Mouse (Mus musculus): ENCODE measurements around the gene Mtch2. TPM values are rescaled to one million over a fixed set of nuclear protein-coding genes. Genes with fewer than 3 reads are reported as not detected.
A peak's percentile ranks its signal among the peaks of the same experiment; 100 is the strongest.

Mtch2 gene
- polyA plus RNA-seq (2015; fragmentation: Nextera tagmentation; extraction: Ambion mirVana): 188 and 209 TPM in 2 replicates

DNA sequence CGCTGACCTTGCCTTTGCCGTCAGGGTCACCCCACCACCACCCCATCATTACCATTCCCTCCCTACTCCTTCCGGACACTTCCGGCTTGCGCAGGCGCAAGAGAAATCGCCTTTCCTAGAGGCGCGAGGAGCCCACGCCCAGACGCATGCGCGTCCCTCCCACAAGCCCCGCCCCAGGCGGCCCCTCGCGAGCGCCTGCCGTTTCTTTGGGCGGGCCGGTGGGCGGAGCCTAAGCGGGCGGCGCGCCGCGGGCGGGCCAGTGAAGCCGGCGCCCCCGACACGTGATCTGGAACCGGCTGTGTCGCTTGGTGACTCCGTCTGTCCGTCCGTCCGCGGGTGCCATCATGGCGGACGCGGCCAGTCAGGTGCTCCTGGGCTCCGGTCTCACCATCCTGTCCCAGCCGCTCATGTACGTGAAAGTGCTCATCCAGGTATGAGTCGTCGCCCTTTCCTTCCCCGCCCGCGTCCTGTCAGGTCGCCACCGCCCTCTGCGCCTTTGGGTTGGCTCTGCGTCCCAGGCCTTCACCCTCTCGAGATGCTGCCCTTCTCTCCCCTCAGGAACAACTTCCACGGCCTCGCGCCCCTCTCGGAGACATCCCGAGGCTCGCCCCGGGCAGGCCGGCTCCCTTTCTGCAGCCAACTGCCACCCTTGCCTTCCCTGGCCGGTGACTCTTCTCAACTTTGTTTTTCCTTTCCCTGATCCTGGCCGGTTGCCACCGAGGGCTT, at the start of gene Mtch2:
TSS of gene Mtch2 (plus strand) at position 201 of the 726 bp plus-strand sequence.
- whole genome bisulfite sequencing: under 1% methylated on average over 65 of the region's 67 CpGs
- no peaks in the 10 kb centered on the region for H3K27me3 ChIP-seq (ENCODE audit: insufficient read depth, low read length)
- no peaks in the 10 kb centered on the region for H3K9me3 ChIP-seq (replicated peaks; ENCODE audit: low read length)
- no peaks in the 10 kb centered on the region for H3K4me1 ChIP-seq (replicated peaks; ENCODE audit: insufficient read depth, low read length)
- DNase-seq (ENCODE audit: low spot score) (peak; percentile 98), ATAC-seq (replicated peaks; ENCODE audit: low FRiP score, low read depth) (peak; percentile 98)
- H3K4me3 ChIP-seq (replicated peaks; ENCODE audit: low read depth, low read length): peak within 1 kb of the TSS; percentile 95
- no peak for TF ChIP-seq CTCF (IDR thresholded peaks at IDR 0.05; ENCODE audit: low read depth)
- peak within 1 kb of the TSS; percentile 90 for H3K9ac ChIP-seq (ENCODE audit: low read depth, low read length)
- H3K27ac ChIP-seq: peak within 1 kb of the TSS; percentile 90
- H3K36me3 ChIP-seq (ENCODE audit: insufficient read depth, low read length): peaks cover 15% of the 10 kb centered on the region; the same call in 1 of the 2 replicates
- H3K4me2 ChIP-seq (ENCODE audit: low read length): peak within 1 kb of the TSS; percentile 70

DNA sequence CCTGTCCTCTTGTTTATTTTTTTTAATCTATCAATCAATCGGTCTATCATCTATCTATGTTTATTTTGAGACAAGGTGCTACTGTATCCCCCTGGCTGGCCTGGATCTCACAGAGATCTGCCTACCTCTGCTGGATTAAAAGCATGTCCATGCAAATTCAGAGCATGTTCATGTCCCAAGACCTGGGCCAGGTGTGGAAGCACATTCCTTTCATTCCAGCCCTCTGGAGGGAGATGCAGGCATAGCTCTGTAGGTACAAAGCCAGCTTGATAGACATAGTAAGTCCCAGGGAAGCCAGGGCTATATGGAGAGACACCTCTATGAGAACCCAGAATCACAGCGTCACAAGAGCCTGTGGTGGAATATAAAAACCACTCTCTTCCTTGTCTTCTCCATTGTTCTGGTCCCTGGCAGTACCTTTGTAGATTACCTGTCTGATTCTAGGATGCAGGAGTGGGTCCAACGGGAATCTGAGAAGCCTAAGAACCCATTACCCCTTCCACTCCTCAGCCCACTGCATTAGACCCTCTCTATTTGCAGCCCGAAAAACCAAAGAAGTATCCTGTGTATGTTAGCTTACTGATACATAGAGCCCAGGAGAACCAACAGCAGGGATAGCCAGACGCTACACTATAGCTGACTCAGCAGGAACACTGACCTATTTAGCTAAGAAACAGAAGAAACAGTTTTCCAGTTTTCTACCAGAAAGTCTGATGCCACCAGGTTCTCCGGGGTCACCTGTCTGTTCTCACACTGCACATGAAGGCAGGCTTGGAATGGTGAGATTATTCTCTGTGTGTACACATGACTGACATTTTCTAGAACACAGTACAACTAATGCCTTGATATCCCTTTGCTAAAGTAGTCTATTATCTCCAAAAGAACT, 38.5 kb upstream of the Mtch2 start:
- Histone ChIP-seq H3K4me1 (replicated peaks; ENCODE audit: insufficient read depth, low read length) (no peaks in the 10 kb centered on the region), H3K27me3 (ENCODE audit: insufficient read depth, low read length) (no peaks in the 10 kb centered on the region), H3K9me3 (replicated peaks; ENCODE audit: low read length) (no peaks in the 10 kb centered on the region), H3K4me3 (replicated peaks; ENCODE audit: low read depth, low read length) (no peak overlapping the region), H3K36me3 (ENCODE audit: insufficient read depth, low read length) (no peaks in the 10 kb centered on the region), H3K27ac (no peak overlapping the region), H3K4me2 (ENCODE audit: low read length) (no peak overlapping the region), H3K9ac (ENCODE audit: low read depth, low read length) (no peak overlapping the region)
- DNase-seq (ENCODE audit: low spot score) (no peak), ATAC-seq (replicated peaks; ENCODE audit: low FRiP score, low read depth) (no peak)
- TF ChIP-seq CTCF (IDR thresholded peaks at IDR 0.05; ENCODE audit: low read depth): peak; percentile 20; the same call in 1 of the 2 replicates
- 85% methylated on average over 6 of the region's 6 CpGs for WGBS

DNA sequence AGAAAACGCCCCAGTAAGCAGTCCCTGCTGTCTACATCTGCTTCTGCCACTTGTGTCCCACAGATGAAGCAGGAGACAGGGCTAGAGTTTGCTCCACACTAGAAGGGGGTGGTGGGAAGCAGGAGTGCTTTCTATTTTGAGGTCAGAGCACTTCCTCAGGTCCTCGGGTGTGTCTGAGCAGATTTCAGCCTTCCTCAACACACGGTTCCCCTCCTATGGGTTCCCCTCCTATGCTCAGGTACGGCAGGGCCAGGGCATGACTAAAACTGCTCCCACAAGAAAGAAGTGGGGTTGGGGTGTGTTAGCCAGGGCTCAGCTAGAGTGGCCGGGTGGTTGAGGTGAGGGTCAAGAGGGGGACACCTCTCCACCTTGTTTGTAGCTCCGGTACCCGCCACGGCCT, 36.2 kb upstream of the Mtch2 start:
- no peak overlapping the region for H3K9ac ChIP-seq (ENCODE audit: low read depth, low read length)
- H3K4me1 ChIP-seq (replicated peaks; ENCODE audit: insufficient read depth, low read length): no peaks in the 10 kb centered on the region
- no peaks in the 10 kb centered on the region for H3K36me3 ChIP-seq (ENCODE audit: insufficient read depth, low read length)
- no peak for ATAC-seq (replicated peaks; ENCODE audit: low FRiP score, low read depth)
- H3K27ac ChIP-seq: no peak overlapping the region
- no peak overlapping the region for H3K4me2 ChIP-seq (ENCODE audit: low read length)
- 82% methylated on average over 8 of the region's 8 CpGs for WGBS
- no peaks in the 10 kb centered on the region for H3K27me3 ChIP-seq (ENCODE audit: insufficient read depth, low read length)
- H3K9me3 ChIP-seq (replicated peaks; ENCODE audit: low read length): no peaks in the 10 kb centered on the region
- DNase-seq (ENCODE audit: low spot score): no peak
- TF ChIP-seq CTCF (IDR thresholded peaks at IDR 0.05; ENCODE audit: low read depth): no peak
- H3K4me3 ChIP-seq (replicated peaks; ENCODE audit: low read depth, low read length): no peak overlapping the region

DNA sequence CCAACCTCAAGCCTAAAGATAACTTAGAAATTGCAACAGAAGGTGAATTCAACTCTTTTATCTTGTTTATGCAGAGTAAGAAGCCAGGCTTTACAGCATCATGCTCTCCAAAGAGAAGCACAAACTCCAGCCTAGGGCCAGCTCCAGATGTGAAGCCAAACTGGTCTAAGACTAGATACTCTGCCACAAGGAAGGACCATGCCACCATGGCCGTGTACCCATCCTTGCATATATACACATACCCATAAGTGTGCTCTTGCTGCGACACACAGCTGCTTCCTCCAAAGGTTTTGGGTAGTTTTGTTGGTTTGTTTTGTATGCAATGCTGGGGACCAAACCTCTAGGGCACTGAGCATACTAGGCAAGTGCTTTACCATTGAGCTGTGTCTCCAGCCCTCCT, 31.7 kb upstream of the Mtch2 start:
- no peak for DNase-seq (ENCODE audit: low spot score)
- ATAC-seq (replicated peaks; ENCODE audit: low FRiP score, low read depth): no peak
- Histone ChIP-seq H3K27me3 (ENCODE audit: insufficient read depth, low read length) (no peaks in the 10 kb centered on the region), H3K36me3 (ENCODE audit: insufficient read depth, low read length) (no peaks in the 10 kb centered on the region), H3K4me1 (replicated peaks; ENCODE audit: insufficient read depth, low read length) (no peaks in the 10 kb centered on the region), H3K9me3 (replicated peaks; ENCODE audit: low read length) (no peaks in the 10 kb centered on the region), H3K4me2 (ENCODE audit: low read length) (no peak overlapping the region), H3K27ac (no peak overlapping the region), H3K4me3 (replicated peaks; ENCODE audit: low read depth, low read length) (no peak overlapping the region), H3K9ac (ENCODE audit: low read depth, low read length) (no peak overlapping the region)
- WGBS: 87% methylated on average over 2 of the region's 2 CpGs
- no peak for TF ChIP-seq CTCF (IDR thresholded peaks at IDR 0.05; ENCODE audit: low read depth)

DNA sequence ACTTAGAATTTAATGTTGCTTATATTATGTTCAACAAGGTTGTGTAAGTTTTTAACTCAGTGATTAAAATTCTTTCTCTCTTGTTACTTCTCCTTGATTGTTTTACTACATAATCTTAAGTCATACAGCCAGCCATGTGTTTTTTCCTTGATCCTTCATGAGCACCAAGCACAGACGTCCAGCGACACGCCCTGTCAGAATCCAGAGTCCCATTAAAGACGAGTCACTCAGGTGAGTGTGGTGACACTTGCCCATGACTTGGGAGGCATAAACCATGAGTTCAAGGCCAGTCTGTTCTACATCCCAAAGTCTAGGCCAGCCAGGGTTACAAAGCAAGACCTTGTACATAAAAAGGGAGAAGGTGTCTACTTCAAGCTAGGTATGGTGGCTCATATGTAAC, 30.8 kb upstream of the Mtch2 start:
- no peak for TF ChIP-seq CTCF (IDR thresholded peaks at IDR 0.05; ENCODE audit: low read depth)
- Histone ChIP-seq H3K4me1 (replicated peaks; ENCODE audit: insufficient read depth, low read length) (no peaks in the 10 kb centered on the region), H3K4me2 (ENCODE audit: low read length) (no peak overlapping the region), H3K9me3 (replicated peaks; ENCODE audit: low read length) (no peaks in the 10 kb centered on the region), H3K36me3 (ENCODE audit: insufficient read depth, low read length) (no peaks in the 10 kb centered on the region), H3K27ac (no peak overlapping the region), H3K9ac (ENCODE audit: low read depth, low read length) (no peak overlapping the region), H3K27me3 (ENCODE audit: insufficient read depth, low read length) (no peaks in the 10 kb centered on the region), H3K4me3 (replicated peaks; ENCODE audit: low read depth, low read length) (no peak overlapping the region)
- no peak for ATAC-seq (replicated peaks; ENCODE audit: low FRiP score, low read depth)
- WGBS: 80% methylated on average over 4 of the region's 4 CpGs
- no peak for DNase-seq (ENCODE audit: low spot score)

DNA sequence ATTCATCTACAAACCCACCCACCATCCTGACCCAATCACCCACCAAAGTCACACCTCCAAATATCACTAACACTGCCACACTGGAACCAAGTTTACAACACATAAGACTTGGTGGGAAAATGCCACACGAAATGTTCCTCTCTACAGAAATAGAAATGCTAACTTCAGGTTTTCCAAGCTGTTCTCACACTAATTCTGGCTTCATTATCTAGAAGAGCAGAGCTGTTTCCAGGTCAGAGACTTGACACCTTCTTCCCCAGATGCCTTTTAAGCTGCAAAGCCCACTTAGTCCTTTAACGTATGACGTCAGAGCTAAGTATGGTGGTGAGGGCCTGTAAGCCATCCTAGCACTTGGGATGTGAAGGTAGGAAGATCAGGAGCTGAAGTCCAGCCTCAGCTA, 28.2 kb upstream of the Mtch2 start:
- Histone ChIP-seq H3K36me3 (ENCODE audit: insufficient read depth, low read length) (no peaks in the 10 kb centered on the region), H3K27me3 (ENCODE audit: insufficient read depth, low read length) (no peaks in the 10 kb centered on the region), H3K9me3 (replicated peaks; ENCODE audit: low read length) (no peaks in the 10 kb centered on the region), H3K27ac (no peak overlapping the region), H3K4me2 (ENCODE audit: low read length) (no peak overlapping the region), H3K4me3 (replicated peaks; ENCODE audit: low read depth, low read length) (no peak overlapping the region), H3K9ac (ENCODE audit: low read depth, low read length) (no peak overlapping the region), H3K4me1 (replicated peaks; ENCODE audit: insufficient read depth, low read length) (no peaks in the 10 kb centered on the region)
- TF ChIP-seq CTCF (IDR thresholded peaks at IDR 0.05; ENCODE audit: low read depth): no peak
- DNase-seq (ENCODE audit: low spot score) (no peak), ATAC-seq (replicated peaks; ENCODE audit: low FRiP score, low read depth) (no peak)
- WGBS: 86% methylated on average over 3 of the region's 3 CpGs

All from kidney, postnatal 0 days (tissue).